Mouse (Mus musculus) frontal cortex, postnatal 14 days (tissue): ENCODE data around the gene Sema3c.

ENCODE experiments used
- DNase-seq, 2 experiments: peaks; one replicate each; pipeline ENCODE4 v3.0.0; 2022; ENCODE audit warnings: low spot score in 2 of 2

Gene Sema3c

DNA sequence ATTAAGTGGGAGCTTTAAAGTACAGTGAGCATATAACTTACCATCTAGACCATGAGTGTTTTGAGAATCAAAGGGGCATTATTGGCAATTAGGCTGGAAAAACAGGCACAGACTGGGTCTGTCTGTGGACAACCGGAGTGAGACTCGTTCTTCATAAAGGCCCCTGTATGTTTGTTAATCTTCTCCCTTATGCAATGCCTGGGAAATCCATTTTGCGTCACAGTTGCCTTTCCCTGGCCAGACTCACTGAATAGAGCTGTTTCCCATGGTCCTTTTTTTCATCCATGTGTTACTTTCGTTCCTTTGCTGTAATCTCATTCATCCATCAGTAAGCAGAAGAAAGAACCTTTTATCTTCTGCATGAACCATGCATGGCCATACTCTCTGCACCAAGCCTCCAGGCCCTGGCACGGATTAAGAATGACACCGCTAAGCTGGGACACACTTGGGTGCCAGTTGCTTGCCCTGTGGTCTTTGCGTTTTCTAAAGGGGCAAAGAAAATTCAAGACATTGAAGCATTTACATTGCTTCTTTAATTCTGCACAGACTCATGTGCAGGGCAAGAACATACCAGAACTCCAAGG, 73.7 kb downstream of the Sema3c start:
- no peak for DNase-seq

DNA sequence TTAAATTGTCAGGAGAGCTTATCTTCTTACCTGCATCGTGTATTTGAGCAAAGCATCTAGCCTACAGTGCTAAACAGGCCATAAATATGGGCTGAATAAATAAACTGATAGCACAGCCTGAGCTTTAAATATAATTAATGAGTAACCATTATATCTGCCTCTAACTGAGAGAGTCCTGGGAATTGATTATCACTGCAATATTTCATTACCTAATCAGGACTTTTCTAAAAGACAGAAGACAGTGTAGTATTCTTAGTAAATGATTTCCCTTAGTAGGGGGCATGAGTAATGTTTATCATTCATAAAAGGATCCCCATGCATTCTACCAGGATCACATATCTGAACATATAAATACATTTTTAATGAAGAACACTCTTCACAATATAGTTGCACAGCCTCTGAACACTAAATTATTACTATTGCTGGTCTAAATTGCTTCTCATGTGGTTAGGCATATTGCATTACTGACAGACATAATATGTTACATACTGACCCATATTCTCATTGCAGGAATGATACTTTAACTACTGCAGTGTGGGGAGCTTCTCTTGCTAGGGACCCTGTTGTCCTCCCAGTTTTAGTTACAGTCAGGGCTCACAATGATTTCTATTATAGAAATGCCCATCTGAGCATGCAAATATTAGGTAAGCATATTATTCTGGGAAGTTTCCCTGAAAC, 74.9 kb downstream of the Sema3c start:
- no peak for DNase-seq

DNA sequence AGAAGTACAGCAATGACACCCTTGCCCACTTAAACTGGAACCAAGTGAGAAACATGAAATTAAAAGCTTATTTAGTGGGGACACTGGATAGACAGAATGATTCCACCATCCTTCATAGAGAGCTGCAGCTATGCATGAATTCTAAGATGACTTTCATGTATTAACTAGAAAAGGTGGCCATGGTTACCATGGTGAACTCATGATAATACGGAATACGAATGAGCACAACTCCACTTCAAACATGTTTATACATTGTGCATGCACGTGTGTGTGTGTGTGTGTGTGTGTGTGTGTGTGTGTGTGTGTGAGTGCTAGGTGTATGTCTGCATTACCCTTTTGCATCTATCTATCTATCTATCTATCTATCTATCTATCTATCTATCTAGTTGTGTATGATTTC, 87.1 kb downstream of the Sema3c start:
- DNase-seq = no peak

DNA sequence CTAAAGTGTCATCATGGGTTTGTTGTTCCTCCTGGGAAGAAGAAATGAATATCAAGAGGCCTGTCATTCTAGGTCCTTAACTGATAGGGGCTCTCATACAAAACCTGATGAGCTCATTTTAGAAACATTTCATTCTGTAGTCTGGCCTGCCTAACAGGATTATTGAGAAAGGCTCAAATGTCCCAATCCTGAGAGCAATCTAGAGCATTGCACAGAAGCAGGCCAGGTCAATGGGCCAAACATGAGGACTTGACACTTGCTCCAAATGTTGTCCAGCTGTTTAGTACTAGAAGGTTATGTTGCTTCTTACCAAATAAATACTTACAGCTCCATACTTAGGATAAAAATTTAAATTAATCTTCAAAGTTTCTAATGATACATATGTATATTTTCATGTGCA, 97.3 kb downstream of the Sema3c start:
- no peak for DNase-seq

DNA sequence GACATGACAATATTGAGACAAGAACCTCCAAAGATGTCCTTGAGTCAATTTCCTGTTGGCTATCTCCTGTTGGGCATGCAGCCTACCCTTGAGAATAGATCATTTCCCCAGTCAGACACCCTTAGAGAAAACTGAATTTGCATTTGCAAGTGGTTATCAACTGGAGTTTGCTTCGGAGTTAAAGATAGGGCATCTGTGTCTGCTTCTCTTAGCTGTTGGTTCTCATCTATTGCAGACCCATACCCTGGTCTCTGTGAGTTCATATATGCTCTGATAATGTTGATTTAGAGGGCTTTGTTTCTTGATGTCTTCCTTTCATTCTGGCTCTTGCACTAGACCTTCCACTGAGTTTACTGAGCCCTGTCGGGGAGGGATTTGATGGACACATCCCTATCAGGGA, 106.8 kb downstream of the Sema3c start:
- DNase-seq = no peak

DNA sequence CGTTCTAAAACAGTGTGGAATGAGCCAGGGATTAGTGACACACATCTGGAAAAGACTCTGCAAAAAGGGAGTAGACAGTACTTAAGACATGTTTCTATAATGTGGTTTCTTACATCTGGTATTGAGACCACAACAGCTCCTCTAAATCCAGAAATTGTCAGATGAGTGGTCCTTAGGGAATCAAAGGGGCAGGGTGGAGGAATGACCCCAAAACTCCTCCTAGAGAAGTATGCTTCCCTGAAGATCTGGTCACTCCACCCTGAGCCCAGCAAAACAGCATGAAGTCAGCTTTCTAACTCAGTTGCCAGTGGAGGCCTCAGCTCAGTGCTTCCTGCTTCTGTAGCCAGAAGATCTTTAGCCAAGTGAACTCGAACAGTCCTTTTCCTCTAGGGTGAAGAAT, 115.0 kb downstream of the Sema3c start:
- no peak for DNase-seq

DNA sequence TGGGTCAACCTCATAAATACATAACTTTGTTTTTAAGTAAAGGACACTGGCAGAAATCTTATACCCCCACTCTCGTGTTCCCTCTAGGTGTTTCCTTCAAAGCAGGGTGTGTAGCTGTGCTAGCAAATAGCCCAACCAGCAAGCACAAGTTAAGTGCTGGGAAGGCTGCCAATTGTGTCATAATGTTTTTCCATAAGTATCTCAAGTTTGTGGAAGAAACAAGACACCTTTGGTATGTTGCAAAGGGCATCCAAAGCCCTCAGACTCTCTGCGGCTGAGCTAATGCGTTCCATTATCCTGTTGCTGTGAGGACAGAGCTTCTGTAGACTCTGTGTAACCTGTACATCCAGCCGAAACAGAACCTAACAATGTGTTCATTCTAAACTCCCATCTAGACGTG, 115.5 kb downstream of the Sema3c start:
- DNase-seq = no peak

DNA sequence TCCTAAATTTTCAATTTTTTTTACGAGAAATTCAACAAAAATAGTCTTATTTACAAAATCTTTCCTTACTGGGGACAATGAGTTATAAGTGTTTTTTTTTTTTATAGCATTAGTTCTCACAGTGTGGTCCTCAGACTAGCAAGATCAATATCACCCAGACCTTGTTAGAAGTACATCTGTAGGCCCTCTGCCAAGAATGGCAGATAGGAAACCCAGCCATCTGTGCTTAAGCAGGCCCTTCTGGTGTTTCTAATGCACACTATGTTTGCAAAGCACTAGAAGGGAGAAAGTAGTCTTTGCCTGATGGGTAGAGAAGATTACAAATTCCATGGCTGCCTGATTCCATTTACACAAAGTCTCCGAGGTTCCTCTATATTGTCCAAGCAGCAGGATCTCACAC, 121.3 kb downstream of the Sema3c start:
- DNase-seq = no peak

DNA sequence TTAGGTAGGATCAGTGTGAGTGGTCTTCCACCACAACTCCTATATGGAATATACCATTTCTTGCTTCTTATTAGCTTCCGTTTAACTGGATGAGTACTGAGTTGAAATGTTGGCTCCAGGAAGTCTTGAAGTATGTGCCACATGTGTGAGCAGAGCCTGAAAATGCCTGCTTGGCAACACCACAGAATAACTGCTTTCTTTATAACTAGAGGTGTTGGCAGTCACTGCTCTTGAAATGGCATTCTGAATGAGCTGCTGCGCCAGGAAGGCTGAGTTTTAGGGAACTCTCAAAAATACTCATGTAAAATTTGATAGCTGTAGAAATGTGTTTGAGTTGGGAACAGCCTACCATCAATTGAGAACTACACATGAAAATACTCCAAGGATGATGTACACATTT, 124.8 kb downstream of the Sema3c start:
- DNase-seq = no peak

DNA sequence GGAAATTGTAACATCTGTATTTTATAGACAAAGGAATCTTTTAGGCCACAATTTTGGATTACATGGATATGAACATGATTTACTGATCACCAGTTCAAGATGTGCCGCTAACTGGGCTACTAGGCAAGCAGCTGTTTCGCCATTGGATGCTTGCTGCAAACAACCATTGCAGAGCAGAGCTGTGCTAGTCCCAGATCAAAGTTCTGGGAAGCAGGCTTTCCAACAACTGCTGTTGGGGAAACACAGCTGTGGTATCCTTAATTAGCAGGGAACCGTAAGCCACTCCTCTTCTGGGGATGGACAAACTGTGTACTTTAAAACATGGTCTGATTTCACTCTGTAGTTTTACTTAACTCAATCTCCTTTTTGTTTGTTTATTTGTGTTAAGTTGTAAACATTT, 130.1 kb downstream of the Sema3c start:
- DNase-seq = no peak

DNA sequence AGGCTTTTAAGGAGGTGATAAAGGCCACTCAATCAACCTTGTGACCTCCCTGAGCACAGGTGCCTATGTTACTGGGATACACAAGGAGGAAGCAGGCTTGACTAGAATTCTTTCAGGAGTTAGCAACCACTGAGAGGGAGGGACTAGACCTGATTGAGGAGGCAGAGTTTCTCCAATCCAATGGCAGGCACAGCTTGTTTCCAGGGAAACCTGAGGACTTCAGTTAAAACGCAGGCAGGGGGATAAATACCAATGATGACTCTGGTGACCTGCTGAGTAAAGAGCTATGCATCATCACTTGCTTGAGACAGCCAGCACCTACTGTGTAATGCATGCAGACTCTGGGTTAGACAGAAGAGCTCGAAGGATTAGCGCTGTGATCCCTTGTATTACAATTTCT, 133.0 kb downstream of the Sema3c start:
- no peak for DNase-seq

DNA sequence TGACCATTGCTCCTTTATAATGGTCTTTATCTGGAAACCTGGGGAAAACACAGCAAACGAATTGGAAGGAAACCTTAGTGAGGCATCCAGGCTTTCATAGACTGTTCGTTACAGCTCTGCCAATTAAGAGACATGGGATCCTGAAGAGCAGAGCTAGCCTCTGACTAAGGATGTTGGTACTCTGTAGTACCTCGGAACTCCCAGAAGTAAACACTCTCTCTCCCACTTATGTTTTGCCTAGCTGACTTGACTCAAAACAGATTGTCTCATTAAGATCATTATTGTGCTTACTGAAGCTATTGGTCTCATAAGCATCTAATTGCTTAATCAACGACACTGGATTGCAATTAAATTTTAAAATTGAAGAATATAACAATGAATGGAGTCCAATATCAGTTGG, 138.3 kb downstream of the Sema3c start:
- DNase-seq = no peak

DNA sequence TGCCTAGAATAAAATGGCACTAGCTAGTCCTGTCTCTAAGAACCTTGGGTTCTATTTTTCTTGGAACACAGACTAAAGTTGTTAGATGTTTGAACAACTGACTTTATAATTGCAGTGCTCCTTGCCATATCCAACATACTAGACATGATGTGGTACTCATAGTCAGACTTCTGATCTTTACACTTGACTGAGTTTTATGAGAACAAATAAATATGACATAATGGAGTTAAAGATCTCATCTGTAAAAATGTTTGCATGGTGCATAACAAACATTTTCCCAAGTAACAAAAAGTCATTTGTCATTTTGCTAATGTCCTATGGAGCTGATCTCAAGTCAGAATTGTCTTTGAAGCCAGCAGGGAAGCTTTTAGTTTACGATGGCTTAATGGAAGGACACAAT, 141.1 kb downstream of the Sema3c start:
- no peak for DNase-seq

DNA sequence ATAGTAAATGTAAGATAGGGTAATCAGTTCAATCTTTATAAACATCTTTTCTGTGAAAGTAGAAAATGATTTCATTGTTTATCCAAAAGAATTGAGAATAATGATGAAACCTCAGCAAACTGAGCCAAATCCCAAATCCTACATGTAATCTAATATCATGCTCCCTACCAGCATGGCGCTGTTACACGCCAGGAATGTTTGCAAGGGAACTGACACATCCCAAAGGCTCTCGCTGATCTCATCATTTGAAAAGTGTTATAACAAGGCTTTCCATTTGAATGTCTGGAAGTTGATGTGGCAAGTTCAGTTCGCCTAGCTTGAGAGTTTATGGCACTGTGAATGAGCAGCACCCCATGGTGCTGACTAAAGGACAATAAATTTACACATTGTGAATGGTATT, 145.9 kb downstream of the Sema3c start:
- DNase-seq = no peak

DNA sequence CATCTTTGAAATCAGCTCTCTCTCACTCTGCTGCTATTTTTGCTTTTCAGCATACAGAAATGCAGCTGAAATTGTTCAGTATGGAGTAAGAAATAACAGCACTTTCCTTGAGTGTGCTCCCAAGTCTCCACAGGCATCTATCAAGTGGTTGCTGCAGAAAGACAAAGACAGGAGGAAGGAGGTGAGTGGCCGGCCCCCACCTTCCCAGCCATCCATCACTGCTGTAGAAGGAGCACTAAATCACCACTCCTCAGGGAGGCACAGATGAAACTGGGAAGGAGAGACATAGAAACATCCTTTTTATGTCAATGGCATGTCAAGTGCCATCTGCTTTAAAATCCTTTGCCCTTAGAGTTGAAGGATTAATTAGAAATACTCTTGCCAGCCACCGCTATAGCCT, 149.9 kb downstream of the Sema3c start:
- DNase-seq = no peak

DNA sequence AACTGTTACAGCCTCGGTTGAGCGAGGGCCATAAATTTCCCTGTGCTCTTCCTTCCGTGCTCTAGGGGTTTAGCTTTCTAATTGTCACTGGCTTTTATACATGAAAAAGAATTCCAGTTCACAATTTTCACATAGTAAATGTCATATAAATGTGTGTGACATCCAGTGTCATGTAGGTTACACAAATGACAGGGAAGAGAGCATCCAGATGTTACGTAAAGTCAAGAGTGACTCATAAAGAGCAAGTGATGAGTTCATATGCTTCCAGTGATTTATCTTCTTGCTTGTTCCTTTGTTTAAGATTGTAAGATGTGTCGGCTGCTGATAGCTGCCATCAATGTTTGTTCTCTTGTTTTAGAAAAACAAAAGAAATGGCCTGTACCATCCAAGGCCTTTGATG, 154.0 kb downstream of the Sema3c start:
- DNase-seq = no peak

DNA sequence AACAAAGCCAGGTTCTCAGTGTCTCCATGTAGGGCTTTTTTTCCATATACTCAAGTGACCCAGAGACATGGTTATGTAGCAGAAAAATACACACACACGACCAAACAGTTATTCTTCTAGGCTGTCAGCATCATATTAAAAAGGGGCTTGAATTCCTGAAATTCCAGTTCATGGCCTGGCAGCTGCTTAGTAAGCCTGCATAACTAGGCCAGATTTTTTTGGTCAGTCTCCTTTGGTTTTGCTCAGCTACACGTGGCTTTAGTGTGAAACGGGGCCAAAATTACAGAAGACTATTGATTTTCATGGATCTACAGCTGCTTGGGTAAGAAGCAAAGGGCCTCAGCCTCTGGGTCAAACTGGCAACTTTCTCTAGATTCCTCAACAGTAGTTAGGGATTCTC, 165.7 kb downstream of the Sema3c start:
- no peak for DNase-seq

DNA sequence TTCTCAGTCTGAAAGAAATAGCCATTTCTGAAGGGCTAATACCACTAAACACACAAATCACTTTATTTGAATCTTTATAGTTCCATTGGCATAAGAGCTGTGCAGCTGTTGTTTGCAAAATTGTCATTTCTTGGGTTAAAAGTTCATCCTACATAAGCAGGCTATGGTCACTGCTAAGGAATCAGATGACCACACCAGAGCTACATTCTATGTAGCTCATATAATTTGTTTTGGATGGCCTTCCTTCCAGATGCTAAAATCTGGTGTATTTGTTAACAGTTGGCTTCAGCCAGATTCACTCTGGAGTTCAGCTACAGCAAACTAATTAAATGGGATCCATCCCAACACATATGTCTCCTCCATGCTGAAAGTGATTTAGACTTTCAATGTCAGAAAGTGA, 172.4 kb downstream of the Sema3c start:
- no peak for DNase-seq

DNA sequence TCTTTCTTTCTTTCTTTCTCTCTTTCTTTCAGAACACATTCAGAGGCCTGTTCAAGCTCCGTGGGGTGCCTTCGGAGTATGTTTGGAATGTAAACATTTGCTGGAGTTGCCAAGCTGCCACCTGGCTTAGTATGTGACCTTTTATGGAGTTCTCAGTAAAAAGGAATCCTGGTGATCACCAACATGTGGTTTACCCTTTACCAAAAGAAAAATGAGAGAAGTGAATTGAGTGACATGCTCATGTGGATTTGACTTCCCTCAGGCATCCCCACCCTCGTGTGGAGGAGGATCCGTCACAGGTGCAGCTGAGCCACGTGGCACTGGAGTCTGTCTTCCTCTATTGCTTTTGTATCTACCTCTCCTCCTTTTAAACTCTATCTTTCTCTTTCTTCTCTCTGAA, 173.1 kb downstream of the Sema3c start:
- DNase-seq = no peak

DNA sequence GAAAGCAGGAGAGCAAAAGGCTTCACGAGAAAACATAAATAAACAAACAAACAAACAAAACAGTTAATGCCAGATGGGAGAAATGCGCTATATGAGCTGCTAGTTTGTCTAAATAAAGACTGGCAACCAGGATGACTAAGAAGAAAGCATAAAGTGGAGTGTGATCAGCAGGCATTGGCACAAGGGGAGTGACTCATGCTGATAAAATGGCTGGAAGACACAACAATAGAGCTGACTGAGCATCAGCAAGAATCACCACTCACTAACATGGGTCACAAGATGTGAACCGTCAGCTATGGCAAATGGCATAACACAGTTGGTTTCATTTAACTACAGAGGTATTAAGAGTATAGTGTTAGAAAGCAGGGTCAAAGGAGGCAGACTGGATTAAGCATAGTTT, 174.2 kb downstream of the Sema3c start:
- DNase-seq = no peak

DNA sequence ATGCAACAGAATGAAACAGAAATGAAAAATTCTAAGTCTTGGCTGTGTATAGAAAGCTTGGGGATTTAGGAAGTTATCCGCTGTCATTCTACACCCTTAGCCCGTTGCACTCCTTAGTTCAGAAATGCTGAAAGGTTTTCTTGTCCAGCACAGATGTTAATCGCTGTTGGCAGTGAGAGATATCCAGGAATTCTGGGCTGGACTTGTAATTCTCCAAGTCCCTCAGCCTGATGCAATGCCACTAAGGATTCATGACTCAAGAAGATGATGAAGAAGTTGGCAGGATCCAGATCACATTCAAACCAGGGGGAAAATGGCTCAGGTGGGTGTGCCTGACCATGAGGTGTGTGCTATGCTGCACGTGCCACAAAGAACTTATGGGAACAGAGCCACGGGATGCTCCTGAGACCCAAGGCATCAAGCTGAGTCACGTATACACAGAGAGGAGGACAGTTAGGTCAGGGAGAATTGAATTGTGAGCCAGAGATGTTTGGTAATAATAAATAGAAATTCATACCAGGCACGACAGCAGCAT, 179.5 kb downstream of the Sema3c start:
- no peak for DNase-seq

DNA sequence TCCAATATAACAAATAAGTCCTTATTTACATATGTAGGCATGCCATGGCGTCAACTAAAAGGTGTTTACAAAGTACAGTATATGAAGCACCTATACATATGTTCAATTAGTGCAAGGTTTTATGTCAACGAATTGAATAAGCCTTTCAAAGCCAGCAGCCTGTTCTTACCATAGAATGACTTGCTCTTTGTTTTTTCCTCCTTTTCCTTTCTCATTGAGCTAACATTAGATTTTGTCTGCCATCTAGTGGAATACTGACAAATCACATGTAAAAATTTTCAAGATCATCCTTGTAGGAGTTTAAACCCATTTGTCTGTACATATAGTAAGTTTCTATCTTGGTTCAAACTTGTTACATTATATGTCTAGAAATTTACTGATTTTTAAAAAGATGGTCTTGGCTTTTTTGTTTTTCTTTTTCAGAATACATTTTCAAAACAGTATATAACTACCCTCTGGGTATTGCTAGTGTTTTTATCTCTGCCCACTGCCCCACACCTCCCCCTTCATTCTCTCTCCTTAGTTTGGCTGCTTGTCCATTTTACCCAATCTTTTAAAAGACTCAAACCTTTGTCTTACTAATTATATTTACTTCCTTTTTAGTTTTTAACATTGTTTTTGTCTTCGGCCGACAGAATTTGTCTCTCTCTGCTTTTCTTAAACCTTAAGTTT, 192.1 kb downstream of the Sema3c start:
- no peak for DNase-seq

DNA sequence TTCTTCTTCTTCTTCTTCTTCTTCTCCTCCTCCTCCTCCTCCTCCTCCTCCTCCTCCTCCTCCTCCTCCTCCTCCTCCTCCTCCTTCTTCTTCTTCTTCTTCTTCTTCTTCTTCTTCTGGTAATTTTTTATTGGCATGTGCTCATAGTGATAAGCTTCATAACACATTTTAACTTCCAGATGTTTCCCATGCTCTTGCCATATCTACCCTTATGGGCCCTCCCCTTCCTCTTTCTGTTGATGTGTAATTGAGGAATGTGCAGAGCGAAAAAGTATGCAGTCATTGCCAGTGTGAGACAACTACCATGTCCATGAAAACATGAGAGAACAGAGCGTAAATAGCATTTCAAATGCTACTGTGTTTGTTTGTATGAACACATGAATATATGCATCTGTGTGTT, 196.2 kb downstream of the Sema3c start:
- DNase-seq = no peak
